Mouse (Mus musculus) left cerebral cortex, postnatal 36 days (tissue): ENCODE measurements around the gene Ndufa13. TPM values are rescaled to one million over a fixed set of nuclear protein-coding genes. Genes with fewer than 3 reads are reported as not detected.
"Not testable (repeated sequence)": the region's sequence is repeated elsewhere in the genome, so short reads cannot be mapped to it uniquely, and the experiment has no call there.

ENCODE experiments used
- DNase-seq, 2 experiments: peaks; one replicate each; pipeline ENCODE4 v3.0.0; 2021 to 2022; ENCODE audit warnings: low spot score in 2 of 2, mixed read lengths in 1 of 2
- intact Hi-C: fragments of 180-260 bp; cut with DNase I; formaldehyde crosslinking; loops from one replicate; pipeline ENCODE4 v1.15.1; 2025
- total RNA-seq, 2 experiments: library from RNA; stranded (reverse); gene quantifications; 2 replicates each; pipeline ENCODE4 v1.2.3; 2021

Ndufa13 gene
- 100 to 1,000 TPM; 144 to 161 TPM for total RNA-seq

DNA sequence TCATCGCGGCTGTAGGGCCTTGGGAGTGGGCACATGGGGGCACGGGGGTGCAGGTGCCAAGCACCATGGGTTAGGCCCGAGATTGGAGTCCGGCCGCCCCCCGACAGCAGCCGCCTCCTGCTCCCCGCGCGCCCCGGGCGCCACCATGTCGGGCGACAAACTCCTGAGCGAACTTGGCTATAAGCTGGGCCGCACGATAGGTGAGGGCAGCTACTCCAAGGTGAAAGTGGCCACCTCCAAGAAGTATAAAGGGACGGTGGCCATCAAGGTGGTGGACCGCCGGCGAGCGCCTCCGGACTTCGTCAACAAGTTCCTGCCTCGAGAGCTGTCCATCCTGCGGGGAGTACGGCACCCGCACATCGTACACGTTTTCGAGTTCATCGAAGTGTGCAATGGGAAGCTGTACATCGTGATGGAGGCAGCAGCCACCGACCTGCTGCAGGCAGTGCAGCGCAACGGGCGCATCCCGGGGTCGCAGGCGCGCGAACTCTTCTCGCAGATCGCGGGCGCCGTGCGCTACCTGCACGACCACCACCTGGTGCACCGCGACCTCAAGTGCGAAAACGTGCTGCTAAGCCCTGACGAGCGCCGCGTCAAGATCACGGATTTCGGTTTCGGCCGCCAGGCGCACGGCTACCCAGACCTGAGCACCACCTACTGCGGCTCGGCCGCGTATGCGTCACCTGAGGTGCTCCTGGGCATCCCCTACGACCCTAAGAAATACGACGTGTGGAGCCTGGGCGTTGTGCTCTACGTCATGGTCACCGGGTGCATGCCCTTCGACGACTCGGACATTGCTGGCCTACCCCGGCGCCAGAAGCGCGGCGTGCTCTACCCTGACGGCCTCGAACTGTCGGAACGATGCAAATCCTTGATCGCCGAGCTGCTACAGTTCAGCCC is at the start of gene Ndufa13, which contains the start of the genes Tssk6 and Yjefn3:
TSS of gene Ndufa13 (minus strand) at position 396 of the 900 bp plus-strand sequence.
TSS of gene Tssk6 (plus strand) at position 22 of the 900 bp plus-strand sequence.
TSS of gene Yjefn3 (minus strand) at position 550 of the 900 bp plus-strand sequence.
- no peak for DNase-seq
- intact Hi-C loops: loop anchor here (5.0 kb wide), 1 partner anchor 275 kb away; the partner anchor contains the start of gene Zfp868

DNA sequence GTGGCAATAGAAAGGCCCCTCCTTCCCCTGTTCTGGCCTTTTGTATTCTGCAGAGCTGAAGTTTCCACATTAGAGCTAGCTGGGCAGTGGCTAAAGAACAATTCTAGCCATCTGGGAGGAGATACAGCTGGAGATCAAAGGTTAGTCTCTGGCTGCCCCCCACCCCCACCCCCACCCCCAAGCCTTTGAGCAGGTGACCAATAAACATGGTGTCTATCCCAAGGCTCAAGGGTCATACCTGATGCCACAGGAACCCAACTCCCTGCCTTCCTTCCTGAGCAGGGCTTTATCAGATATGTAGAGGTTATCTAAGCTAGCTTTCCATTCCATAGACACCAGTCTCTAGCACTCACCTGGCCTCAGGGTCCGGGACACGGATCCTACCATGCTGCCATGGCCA is 47.9 kb upstream of the Ndufa13 start:
- intact Hi-C loops: no loop called here
- no peak for DNase-seq

- DNase-seq, intact Hi-C loops: not testable (repeated sequence)
These were observed 40.1 kb upstream of the Ndufa13 start for GRCm38 (mm10) chr8:69942495-69942894.

DNA sequence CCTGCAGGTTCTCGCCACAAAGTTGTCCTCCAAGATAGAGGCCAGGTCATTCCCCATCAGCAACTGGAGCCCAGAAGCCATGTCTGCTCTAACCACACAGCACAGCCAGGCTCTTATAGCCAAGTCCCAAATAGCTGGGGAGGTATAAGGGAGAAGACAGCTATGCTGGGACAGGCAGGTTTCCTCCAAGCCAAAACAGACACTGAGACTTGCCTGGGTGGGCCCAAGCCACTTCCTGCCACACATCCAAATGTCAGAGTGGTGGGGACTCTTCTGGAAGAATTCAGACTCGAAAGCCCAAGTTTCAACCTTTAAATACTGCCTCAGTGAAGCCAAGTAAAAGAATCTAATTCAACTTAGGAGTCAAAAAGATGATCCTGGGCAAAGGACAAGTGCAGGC is 38.0 kb upstream of the Ndufa13 start:
- intact Hi-C loops: no loop called here
- no peak for DNase-seq

DNA sequence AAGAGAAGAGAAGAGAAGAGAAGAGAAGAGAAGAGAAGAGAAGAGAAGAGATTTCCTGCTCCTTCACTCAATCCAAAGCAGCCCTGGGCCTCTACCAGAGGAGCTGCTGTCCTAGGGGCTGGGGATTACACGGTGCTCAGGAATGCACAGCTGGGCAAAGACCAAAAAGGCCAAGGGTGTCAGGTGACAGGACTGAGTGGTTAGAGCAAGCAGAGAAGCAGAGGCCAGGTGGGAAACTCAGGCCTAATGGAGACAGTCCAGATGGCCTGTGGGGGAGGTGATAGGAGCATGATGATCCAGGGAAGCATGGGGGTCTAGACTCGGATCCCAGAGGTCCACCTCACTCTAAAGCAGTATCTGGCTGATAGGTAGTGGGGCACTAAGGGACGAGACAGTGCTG is 37.3 kb upstream of the Ndufa13 start:
- no peak for DNase-seq
- intact Hi-C loops: no loop called here

- intact Hi-C loops: no loop called here
These were observed 36.1 kb upstream of the Ndufa13 start for GRCm38 (mm10) chr8:69938245-69938982.

GRCm38 (mm10) chr8:69937466-69937865 is 35.1 kb upstream of the Ndufa13 start:
- no peak for DNase-seq

More at GRCm38 (mm10) chr8:69938245-69938982, 36.1 kb upstream of the Ndufa13 start:
- no peak for DNase-seq

GRCm38 (mm10) chr8:69936050-69936794 is 33.9 kb upstream of the Ndufa13 start:
- DNase-seq: no peak
- intact Hi-C loops: no loop called here

More at GRCm38 (mm10) chr8:69937466-69937865, 35.1 kb upstream of the Ndufa13 start:
- intact Hi-C loops: no loop called here

GRCm38 (mm10) chr8:69935431-69935830 is 33.1 kb upstream of the Ndufa13 start:
- DNase-seq: no peak
- intact Hi-C loops: no loop called here

DNA sequence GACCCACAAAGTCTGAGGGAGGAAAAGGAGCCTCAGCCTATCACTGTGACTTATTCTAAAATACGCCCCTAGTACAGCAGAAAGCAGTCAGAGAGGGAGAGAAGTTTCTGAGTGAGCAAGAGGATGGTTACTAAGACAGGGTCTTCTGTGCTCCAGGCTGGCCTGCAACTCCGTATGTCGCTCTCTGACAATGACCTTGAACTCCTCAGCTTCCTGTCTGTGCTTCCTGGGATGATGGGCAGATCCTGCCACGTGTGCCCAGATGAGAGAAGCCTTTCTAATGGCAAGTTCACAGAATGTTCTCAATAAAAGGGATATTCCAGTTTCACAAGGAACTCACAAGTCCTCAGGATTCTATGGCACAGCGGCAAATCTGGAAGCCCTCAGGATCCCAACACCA is 32.2 kb upstream of the Ndufa13 start:
- no peak for DNase-seq
- intact Hi-C loops: no loop called here

GRCm38 (mm10) chr8:69933811-69934210 is 31.5 kb upstream of the Ndufa13 start:
- DNase-seq: no peak
- intact Hi-C loops: no loop called here

DNA sequence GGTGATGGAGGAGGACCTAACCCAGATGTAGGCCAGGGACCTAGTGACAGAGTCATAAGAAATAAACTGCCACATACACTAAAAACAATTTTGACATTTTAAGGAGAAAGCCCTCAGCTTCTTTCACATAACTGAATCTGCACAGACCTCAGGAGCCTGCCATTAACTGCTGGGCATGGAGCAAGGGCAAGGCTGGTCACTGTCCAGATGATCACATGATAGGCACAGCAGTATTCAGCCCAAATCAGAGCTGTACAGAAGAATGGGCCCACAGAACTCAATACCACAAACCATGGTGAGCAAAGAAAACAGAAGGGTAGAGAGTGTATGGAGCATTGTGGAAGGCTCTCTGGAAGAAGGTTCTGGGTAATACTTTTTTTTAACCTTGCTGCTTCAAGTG is 24.5 kb upstream of the Ndufa13 start:
- DNase-seq: no peak
- intact Hi-C loops: no loop called here

DNA sequence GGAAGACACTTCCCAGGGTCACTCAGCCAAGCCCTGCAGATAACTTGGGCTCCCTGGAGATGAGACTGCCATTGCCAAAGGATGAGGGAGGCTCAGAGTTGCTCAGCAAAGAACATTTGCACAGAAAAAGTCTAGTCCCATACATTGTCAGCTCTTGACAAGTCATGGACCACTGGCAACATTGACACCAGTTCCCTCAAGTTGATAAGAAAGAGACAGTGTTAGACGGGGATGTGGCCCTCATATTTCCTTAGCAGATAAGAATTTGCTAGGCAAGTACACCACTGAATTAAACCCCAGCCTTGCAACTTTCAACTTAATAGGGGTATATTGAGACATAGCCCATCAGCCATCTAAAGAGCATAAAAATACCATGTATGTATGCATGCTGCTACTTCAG is 21.6 kb upstream of the Ndufa13 start:
- DNase-seq: no peak
- intact Hi-C loops: no loop called here

DNA sequence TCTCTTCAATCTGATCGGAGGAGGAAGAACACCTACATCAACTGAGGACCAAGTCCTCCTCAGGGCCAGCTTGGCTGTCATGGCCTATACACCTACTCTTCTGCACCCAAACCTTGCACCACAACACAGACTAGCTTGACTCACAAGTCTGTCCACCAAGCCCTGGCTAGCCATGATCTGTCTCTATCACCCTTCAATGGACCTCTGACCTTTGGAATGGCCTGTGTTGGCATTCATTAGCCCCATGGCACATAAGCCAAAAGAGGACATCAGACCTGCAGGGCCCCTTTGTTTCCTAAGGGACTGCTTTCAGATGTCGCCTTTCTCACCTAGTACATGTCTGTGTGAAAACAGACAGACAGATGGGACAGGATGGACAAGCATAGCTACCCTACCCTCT is 18.8 kb upstream of the Ndufa13 start:
- no peak for DNase-seq
- intact Hi-C loops: no loop called here

GRCm38 (mm10) chr8:69919876-69920662 is 17.7 kb upstream of the Ndufa13 start:
- intact Hi-C loops: loop anchor here (5.0 to 10.0 kb wide), 4 partner anchors 77 to 315 kb away; partner anchors contain the start of genes Armc6, Gatad2a, Ncan and Sugp2
- no peak for DNase-seq

GRCm38 (mm10) chr8:69919010-69919409 is 16.7 kb upstream of the Ndufa13 start:
- intact Hi-C loops: loop anchor here (5.0 to 10.0 kb wide), 4 partner anchors 78 to 316 kb away; partner anchors contain the start of genes Armc6, Gatad2a, Ncan and Sugp2
- peak; percentile 37 to 81 for DNase-seq

GRCm38 (mm10) chr8:69918506-69918905 is 16.1 kb upstream of the Ndufa13 start:
- no peak for DNase-seq
- intact Hi-C loops: loop anchor here (5.0 to 10.0 kb wide), 4 partner anchors 79 to 316 kb away; partner anchors contain the start of genes Armc6, Gatad2a, Ncan and Sugp2

DNA sequence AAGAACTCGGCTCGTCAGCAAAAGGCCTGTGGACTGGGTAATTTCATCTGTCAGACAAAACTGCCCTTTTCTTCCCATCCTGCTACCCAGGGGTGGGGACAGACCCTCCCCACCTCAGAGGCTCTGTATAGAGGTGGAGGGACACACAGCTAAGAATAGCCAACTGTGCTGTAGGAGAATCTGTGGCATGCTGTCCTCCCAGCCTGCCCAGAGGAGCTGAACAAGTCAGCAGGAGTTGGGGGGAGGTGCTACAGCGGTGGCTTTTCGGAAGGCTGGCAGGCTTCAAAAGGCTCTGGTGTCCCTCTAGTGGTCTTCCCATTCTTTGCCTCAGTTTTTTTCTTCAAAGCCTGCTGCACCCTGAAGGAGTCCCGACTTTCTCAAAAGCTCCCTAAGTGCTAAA is 13.4 kb upstream of the Ndufa13 start:
- DNase-seq: peak in 1 of 2 experiments; percentile 39
- intact Hi-C loops: loop anchor here (5.0 to 10.0 kb wide), 4 partner anchors 82 to 319 kb away; partner anchors contain the start of genes Armc6, Gatad2a, Ncan and Sugp2
